ENCODE assay signal across 8 mouse cellular contexts in genomic region chr2:180709023-180709922, GRCm38 (mm10). TPM values are rescaled to one million over a fixed set of nuclear protein-coding genes. Genes with fewer than 3 reads are reported as not detected.
DNase-seq lines count a peak whose midpoint lies in the region; ATAC-seq and TF ChIP-seq lines count a peak whose summit lies in the region.

No protein-coding gene starts in this region.

- TF ChIP-seq CTCF in lung, adult 2 months (IDR thresholded peaks at IDR 0.05; ENCODE audit: insufficient read depth, low read length), result no peak

- intact Hi-C loops in left cerebral cortex, postnatal 4 days (cut with DNase I), result no loop called here

- H3K4me3 ChIP-seq in lung, adult 2 months (replicated peaks; ENCODE audit: extremely low read depth, low read depth, low read length), result peak overlapping the region; percentile 99

- ATAC-seq in common myeloid progenitor, adult 5-6 weeks (replicated peaks; ENCODE audit: low read depth, poor library complexity, severe bottlenecking), result 0 out of 2 replicates have a peak, but pooled peaks have one; percentile 1
- ATAC-seq in inflammation-experienced regulatory T-cells, adult 6 months, result peak; percentile 9
- 0 out of 2 replicates have a peak, but pooled peaks have one; percentile 3 for ATAC-seq in monocyte, adult 5-6 weeks (replicated peaks; ENCODE audit: insufficient number of reproducible peaks, low FRiP score, low TSS enrichment, poor library complexity, severe bottlenecking)

- under 1% methylated on average over 39 of the region's 39 CpGs for WGBS in lung, adult 2 months

- H3K4me1 ChIP-seq in lung, adult 2 months (ENCODE audit: control insufficient read depth, insufficient read depth, low read length), result peaks cover 19% of the 10 kb centered on the region

- no peak for DNase-seq in lung, adult 2 months
- DNase-seq in lung, postnatal 25 days (ENCODE audit: low spot score), result no peak
- no peak for DNase-seq in yolk sac, embryonic 10.5 days (ENCODE audit: low spot score)
- no peak for DNase-seq in embryo, embryonic 10 days (ENCODE audit: low spot score)
- DNase-seq in left cerebral cortex, postnatal 4 days, result no peak

- no peak for TF ChIP-seq POLR2A in lung, adult 2 months (IDR thresholded peaks at IDR 0.05; ENCODE audit: borderline replicate concordance, extremely low read depth, low read depth, low read length)

RNA-seq across cellular contexts. Expression of gene Dido1, which starts 0.5 kb away (rescaled TPM):
- polyA plus RNA-seq in lung, adult 2 months (2012; rRNA removed), result 10.9 and 17.4 TPM in 2 replicates
- 64.8 and 81.1 TPM in 2 replicates for total RNA-seq in common myeloid progenitor, adult 5-6 weeks (2017)
- polyA plus RNA-seq in inflammation-experienced regulatory T-cells, adult 6 months (2017; shearing (Covaris generic)), result 10 to 100 TPM; 36.4 to 52.4 (median 45.3) TPM
- 58.9 to 107 TPM (median 65.1 TPM) in 3 replicates for total RNA-seq in monocyte, adult 5-6 weeks (2017)
- 10 to 100 TPM; 60.8 to 61.4 TPM for total RNA-seq in left cerebral cortex, postnatal 4 days (2021)

RNA-seq across cellular contexts. Expression of gene Gid8, which starts 0.6 kb away (rescaled TPM):
- polyA plus RNA-seq in lung, adult 2 months (2012; rRNA removed), result 16.6 and 27.8 TPM in 2 replicates
- 78.3 and 83.0 TPM in 2 replicates for total RNA-seq in common myeloid progenitor, adult 5-6 weeks (2017)
- polyA plus RNA-seq in inflammation-experienced regulatory T-cells, adult 6 months (2017; shearing (Covaris generic)), result 10 to 100 TPM; 20.2 to 22.8 (median 22.4) TPM
- total RNA-seq in monocyte, adult 5-6 weeks (2017), result 46.5 to 53.9 TPM (median 52.1 TPM) in 3 replicates
- total RNA-seq in left cerebral cortex, postnatal 4 days (2021), result 10 to 100 TPM; 66.3 to 67.5 TPM

RNA-seq across cellular contexts. Expression of gene Slc17a9, which starts 15.8 kb away (rescaled TPM):
- 10.1 and 10.2 TPM in 2 replicates for polyA plus RNA-seq in lung, adult 2 months (2012; rRNA removed)
- 6.5 and 6.8 TPM in 2 replicates for total RNA-seq in common myeloid progenitor, adult 5-6 weeks (2017)
- polyA plus RNA-seq in inflammation-experienced regulatory T-cells, adult 6 months (2017; shearing (Covaris generic)), result 10 to 100 TPM; 31.7 to 86.8 (median 66.9) TPM
- 1.8 to 5.2 TPM (median 1.9 TPM) in 3 replicates for total RNA-seq in monocyte, adult 5-6 weeks (2017)
- total RNA-seq in left cerebral cortex, postnatal 4 days (2021), result under 1 TPM; 0.44 to 0.50 TPM
